In the genomic region with DNA sequence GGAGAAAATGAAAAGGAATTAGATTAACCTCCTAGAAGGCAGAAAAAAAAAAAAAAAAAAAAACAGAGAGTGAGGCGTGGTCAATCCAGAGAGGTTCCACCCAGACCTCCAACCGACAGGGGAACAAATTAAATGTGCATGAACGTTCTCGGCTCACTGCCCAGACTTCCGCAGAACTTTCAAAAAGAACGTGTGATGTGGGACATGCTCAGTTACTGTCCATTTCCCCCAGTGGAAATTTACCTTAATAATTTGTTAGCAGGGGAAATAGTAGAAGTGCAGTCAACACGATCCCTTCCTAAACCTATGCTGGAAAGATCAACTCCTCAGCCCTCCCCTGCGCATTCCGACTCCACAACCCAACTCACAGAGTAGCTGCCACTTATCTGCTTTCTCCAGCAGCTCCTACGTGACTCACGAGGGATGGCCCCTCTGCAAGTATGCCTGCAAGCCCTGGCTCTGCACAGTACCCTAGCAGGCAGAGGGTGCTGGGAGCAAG, we compare ENCODE assay signal across 8 mouse cellular contexts. TPM values are rescaled to one million over a fixed set of nuclear protein-coding genes. Genes with fewer than 3 reads are reported as not detected.
DNase-seq lines count a peak whose midpoint lies in the region; ATAC-seq and TF ChIP-seq lines count a peak whose summit lies in the region.

No protein-coding gene starts in this region.

- H3K36me3 ChIP-seq in midbrain, embryonic 16.5 days (ENCODE audit: control insufficient read depth, insufficient read depth, low read length): no peaks in the 10 kb centered on the region
- no peaks in the 10 kb centered on the region for H3K36me3 ChIP-seq in midbrain, embryonic 11.5 days (ENCODE audit: control insufficient read depth, insufficient read depth, low read length)
- H3K36me3 ChIP-seq in small intestine, adult 2 months (ENCODE audit: control insufficient read depth, insufficient read depth, low read length): no peaks in the 10 kb centered on the region

- peaks cover 12% of the 10 kb centered on the region; the same call in 1 of the 2 replicates for H3K4me1 ChIP-seq in midbrain, embryonic 16.5 days (ENCODE audit: control insufficient read depth, insufficient read depth, low read length)
- no peaks in the 10 kb centered on the region for H3K4me1 ChIP-seq in midbrain, embryonic 11.5 days (ENCODE audit: control insufficient read depth, insufficient read depth, low read length)
- H3K4me1 ChIP-seq in small intestine, adult 2 months (ENCODE audit: control insufficient read depth, insufficient read depth, insufficient read length, low read length): 0 out of 2 replicates have a peak, but pooled peaks cover 2% of the 10 kb centered on the region

- no peaks in the 10 kb centered on the region for H3K9me3 ChIP-seq in midbrain, embryonic 16.5 days (replicated peaks; ENCODE audit: control insufficient read depth, low read length, poor library complexity, severe bottlenecking)
- no peaks in the 10 kb centered on the region for H3K9me3 ChIP-seq in midbrain, embryonic 11.5 days (ENCODE audit: control insufficient read depth, low read length)

- H3K9ac ChIP-seq in midbrain, embryonic 16.5 days (ENCODE audit: low read depth, low read length): no peak overlapping the region
- H3K9ac ChIP-seq in midbrain, embryonic 11.5 days (ENCODE audit: low read length): no peak overlapping the region

- DNase-seq in midbrain, embryonic 11.5 days (ENCODE audit: low spot score, missing footprints): no peak
- peak; percentile 18 to 40 for DNase-seq in heart, adult 9 months (ENCODE audit: low spot score in 2 of 2)
- peak; percentile 74 to 81 for DNase-seq in kidney, postnatal 4 days
- DNase-seq in left cerebral cortex, adult 11 months (ENCODE audit: low spot score): no peak

- 60% methylated on average over 11 of the region's 11 CpGs for WGBS in midbrain, embryonic 16.5 days
- 66% methylated on average over 11 of the region's 11 CpGs for WGBS in midbrain, embryonic 11.5 days
- 51% methylated on average over 11 of the region's 11 CpGs for WGBS in small intestine, adult 2 months

- H3K27me3 ChIP-seq in midbrain, embryonic 16.5 days (ENCODE audit: control insufficient read depth, insufficient read depth, low read depth, low read length): no peaks in the 10 kb centered on the region
- no peaks in the 10 kb centered on the region for H3K27me3 ChIP-seq in midbrain, embryonic 11.5 days (ENCODE audit: control insufficient read depth, insufficient read depth, low read length)
- no peaks in the 10 kb centered on the region for H3K27me3 ChIP-seq in small intestine, adult 2 months (ENCODE audit: control insufficient read depth, insufficient read depth, low read length)

- no peak for TF ChIP-seq POLR2A in small intestine, adult 2 months (IDR thresholded peaks at IDR 0.05; ENCODE audit: low read depth, low read length)

- H3K4me2 ChIP-seq in midbrain, embryonic 16.5 days (ENCODE audit: low read length): no peak overlapping the region
- no peak overlapping the region for H3K4me2 ChIP-seq in midbrain, embryonic 11.5 days

- no peak for TF ChIP-seq CTCF in small intestine, adult 2 months (IDR thresholded peaks at IDR 0.05; ENCODE audit: extremely low read depth, insufficient read length, insufficient replicate concordance, low read depth, low read length)

- no peak overlapping the region for H3K4me3 ChIP-seq in midbrain, embryonic 16.5 days (ENCODE audit: low read depth, low read length)
- H3K4me3 ChIP-seq in midbrain, embryonic 11.5 days (ENCODE audit: low read depth, low read length): no peak overlapping the region
- no peak overlapping the region for H3K4me3 ChIP-seq in small intestine, adult 2 months (ENCODE audit: low read depth, low read length)

- H3K27ac ChIP-seq in midbrain, embryonic 16.5 days (ENCODE audit: low read length): peak overlapping the region; percentile 50; the same call in 1 of the 2 replicates
- H3K27ac ChIP-seq in midbrain, embryonic 11.5 days (ENCODE audit: low read depth, low read length): no peak overlapping the region
- peak overlapping the region; percentile 51; the same call in 1 of the 2 replicates for H3K27ac ChIP-seq in small intestine, adult 2 months (ENCODE audit: insufficient read depth, low read depth, low read length)

- ATAC-seq in midbrain, embryonic 16.5 days: no peak
- ATAC-seq in midbrain, embryonic 11.5 days (ENCODE audit: low FRiP score): no peak
- ATAC-seq in cerebellum, adult (ENCODE audit: insufficient number of reproducible peaks, low FRiP score, low TSS enrichment): no peak
- ATAC-seq in activated CD4-positive, CD25-positive, alpha-beta regulatory T cell, adult 4 months: no peak

RNA-seq across cellular contexts. Expression of gene St6galnac3, which starts 35.1 kb away (rescaled TPM):
- 19.1 and 21.5 TPM in 2 replicates for polyA plus RNA-seq in midbrain, embryonic 16.5 days (2015; fragmentation: Nextera tagmentation; extraction: Ambion mirVana)
- 33.1 and 35.7 TPM in 2 replicates for polyA plus RNA-seq in midbrain, embryonic 11.5 days (2014; fragmentation: Nextera tagmentation; extraction: Ambion mirVana)
- polyA plus RNA-seq in small intestine, adult 2 months (2012; rRNA removed): 0.74 and 1.1 TPM in 2 replicates
- 10 to 100 TPM; 29.1 to 52.4 TPM for polyA plus RNA-seq in activated CD4-positive, CD25-positive, alpha-beta regulatory T cell, adult 4 months (2017; shearing (Covaris generic))

Comparison
In these comparisons a context has a peak if more than half of its experiments do, and no peak if none do; other contexts are left out.
1. DNase-seq: peak in heart, adult 9 months (2 of 2) and kidney, postnatal 4 days (2 of 2); none in midbrain, embryonic 11.5 days (single experiment) and left cerebral cortex, adult 11 months (single experiment).